Mouse (Mus musculus): ENCODE measurements around the gene Flot2. TPM values are rescaled to one million over a fixed set of nuclear protein-coding genes. Genes with fewer than 3 reads are reported as not detected.
A peak's percentile ranks its signal among the peaks of the same experiment; 100 is the strongest.

Gene Flot2
- total RNA-seq, 1 experiment from 2014 or later: 29.7 TPM

DNA sequence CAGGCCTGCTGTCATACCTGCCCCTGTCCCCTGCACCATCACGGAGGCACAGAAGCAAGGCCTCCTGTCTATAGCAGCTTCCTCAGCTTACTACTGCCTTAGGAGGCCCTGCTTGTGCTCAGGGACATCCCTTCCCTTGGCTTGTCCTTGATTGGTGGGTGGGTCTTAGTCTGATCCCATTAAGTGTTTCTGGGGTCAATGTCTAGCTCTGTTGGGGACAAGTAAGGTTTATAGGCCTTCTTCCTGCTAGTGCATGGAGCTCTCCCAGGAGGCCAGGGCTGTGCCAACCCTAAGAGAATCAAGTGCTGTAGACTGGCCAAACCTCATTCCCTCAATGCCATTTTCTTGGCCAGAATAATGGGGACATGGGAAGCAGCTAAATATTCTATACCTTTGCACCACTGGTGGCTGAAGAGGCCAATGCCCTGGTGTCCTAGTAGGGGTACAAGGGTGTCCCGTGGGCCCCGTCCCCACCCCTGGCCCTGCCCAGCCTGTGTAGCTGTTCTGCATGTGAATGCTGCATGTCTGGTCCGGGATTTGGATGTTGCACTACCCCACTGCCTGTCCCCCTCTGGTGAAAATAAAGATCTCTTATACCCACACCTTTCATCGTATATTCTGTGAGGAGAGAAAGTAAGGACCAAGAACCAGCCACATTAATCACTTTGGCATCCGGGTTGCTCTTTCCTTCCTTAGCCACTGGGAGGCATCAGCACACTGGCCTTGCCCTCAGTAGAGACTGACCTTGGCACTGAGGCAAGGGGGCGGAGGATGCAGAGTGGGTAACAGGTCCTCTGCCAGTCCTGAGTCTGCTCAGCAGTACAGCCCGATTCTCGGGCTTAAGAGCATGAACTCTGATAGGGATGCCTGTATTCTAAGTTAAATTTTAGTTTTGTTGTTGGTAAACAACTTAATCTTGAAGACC lies 22.4 kb downstream of the Flot2 start:
- peak; percentile 99 for ATAC-seq (replicated peaks; ENCODE audit: low read depth, poor library complexity, severe bottlenecking)

DNA sequence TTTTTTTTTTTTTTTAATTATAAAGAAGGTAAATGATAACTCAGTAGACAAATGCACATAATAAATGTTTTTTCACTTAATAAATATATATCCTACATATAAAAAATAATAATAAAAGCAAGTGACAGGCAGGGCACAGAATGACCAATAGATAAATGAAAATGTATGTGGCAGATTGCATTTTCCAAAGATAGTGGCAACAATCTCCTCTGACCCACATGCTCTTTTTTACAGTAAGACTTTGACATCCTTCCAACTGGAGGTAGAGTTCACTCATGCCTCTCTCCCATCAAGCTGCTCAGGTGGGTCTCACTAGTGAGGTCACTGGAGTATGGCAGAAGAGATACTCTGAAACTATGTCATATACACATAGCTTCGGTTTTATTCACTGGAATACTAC lies 24.8 kb downstream of the Flot2 start:
- ATAC-seq (replicated peaks; ENCODE audit: low read depth, poor library complexity, severe bottlenecking): no peak

DNA sequence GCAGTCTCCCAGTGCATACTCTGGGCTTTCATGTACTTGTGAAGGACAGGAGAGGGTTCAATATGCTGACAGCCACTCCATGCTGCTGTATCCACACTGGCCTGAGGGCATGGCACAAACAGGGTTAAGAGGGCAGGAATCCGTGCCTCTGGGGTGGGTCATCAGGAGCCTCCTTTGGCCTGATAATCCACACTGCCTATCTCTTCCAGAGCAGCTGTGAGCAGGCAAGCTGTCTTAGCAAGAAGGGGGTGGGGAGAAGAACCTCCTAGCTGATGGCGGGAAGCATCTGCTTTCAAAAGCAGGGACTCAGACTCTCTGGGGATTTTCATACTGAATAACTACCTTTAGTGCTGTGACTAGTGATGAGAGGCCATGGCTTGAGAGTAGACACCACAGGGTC lies 28.2 kb downstream of the Flot2 start:
- 0 out of 2 replicates have a peak, but pooled peaks have one; percentile 19 for ATAC-seq (replicated peaks; ENCODE audit: low read depth, poor library complexity, severe bottlenecking)

DNA sequence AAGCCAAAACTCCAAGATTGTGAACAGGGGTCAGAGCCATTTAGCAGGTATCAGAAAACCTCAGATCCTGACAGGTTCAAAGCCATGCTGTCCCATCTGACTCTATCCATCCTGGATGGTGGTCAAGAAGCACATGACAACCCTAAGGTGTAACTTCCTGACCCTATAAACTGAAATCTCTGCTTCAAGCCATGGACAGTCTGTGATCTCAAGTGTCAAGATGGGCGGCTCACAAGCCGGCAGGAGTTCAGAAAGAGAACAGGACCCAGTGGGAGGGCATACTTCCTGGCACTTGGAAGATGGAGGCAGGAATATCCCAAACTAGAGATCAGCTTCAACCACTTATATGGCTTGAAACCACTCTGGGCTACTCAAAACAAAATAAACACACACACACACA lies 28.9 kb downstream of the Flot2 start:
- no peak for ATAC-seq (replicated peaks; ENCODE audit: low read depth, poor library complexity, severe bottlenecking)

DNA sequence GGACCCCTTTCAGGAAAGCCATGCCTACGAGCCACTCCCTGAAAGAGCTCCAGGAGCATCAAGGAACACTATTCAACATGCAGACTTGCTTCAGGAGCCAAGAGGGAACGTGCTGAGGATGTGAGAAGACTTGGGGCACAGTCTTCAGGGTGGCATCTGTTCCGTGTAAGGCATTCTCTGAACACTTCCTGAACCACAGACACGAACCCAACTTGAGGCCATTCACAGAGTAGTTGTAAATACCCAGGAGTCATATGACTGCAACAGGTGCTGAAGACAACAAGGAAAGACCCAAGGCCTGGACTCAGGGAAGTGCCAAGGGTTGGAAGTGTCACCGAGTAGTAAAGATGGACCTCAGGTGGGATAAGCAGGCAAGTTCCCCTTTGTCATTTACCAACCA lies 29.8 kb downstream of the Flot2 start:
- ATAC-seq (replicated peaks; ENCODE audit: low read depth, poor library complexity, severe bottlenecking): no peak

DNA sequence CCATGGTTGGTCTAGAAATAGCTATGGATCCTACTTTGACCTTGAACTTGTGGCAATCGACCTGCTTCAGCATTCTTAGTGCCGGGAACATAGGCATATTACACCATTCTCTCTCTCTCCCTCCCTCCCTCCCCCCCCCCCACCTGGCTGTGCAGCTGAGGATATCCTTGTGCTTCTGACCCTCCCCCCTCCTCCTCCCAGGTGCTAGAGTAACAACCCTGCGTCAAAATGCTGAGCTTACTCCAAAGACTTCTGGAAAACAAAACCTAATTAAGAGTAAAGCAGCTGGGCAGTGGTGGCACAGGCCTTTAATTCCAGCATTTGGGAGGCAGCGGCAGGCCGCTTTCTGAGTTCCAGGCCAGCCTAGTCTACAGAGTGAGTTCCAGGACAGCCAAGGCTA lies 31.4 kb downstream of the Flot2 start:
- no peak for ATAC-seq (replicated peaks; ENCODE audit: low read depth, poor library complexity, severe bottlenecking)

DNA sequence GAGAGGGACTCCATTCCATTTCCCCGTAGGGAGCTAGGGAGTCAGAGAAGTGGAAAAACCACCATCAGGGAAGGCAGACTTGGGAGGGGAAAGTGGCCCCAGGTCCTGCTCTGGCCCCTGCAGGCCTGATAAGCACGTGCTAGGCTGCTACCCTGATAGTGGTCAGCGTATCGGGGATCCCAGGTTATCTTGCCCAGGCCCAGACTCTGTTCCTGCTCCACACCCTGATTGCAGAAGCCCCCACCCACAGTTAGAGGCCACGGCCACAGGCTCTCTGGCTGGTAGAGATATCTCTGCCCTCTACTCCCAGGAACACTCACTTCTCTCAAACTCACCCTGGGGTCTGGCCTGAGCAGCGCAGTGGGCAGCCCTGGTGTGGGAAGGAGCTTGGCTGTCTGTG lies 31.9 kb downstream of the Flot2 start:
- ATAC-seq (replicated peaks; ENCODE audit: low read depth, poor library complexity, severe bottlenecking): peak; percentile 57

DNA sequence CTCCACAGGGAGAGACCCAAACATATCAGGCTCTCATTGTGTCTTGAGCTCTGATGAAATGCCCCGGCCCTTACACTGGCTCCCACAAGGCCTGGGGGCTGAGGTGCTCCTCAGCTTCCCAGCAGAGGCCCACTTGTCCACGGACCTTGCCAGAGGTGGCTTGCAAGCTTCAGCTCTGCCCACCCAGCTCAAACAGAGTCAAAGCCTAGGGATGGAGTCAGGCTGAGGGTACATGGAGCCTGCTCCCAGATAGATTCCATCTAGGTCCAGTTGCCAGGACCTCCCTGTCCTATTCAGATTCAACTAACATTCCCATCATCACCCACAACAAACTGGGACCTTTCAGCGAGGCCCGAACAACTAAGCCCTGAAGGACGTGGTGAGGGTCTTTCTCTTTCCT lies 34.2 kb downstream of the Flot2 start:
- ATAC-seq (replicated peaks; ENCODE audit: low read depth, poor library complexity, severe bottlenecking): no peak

DNA sequence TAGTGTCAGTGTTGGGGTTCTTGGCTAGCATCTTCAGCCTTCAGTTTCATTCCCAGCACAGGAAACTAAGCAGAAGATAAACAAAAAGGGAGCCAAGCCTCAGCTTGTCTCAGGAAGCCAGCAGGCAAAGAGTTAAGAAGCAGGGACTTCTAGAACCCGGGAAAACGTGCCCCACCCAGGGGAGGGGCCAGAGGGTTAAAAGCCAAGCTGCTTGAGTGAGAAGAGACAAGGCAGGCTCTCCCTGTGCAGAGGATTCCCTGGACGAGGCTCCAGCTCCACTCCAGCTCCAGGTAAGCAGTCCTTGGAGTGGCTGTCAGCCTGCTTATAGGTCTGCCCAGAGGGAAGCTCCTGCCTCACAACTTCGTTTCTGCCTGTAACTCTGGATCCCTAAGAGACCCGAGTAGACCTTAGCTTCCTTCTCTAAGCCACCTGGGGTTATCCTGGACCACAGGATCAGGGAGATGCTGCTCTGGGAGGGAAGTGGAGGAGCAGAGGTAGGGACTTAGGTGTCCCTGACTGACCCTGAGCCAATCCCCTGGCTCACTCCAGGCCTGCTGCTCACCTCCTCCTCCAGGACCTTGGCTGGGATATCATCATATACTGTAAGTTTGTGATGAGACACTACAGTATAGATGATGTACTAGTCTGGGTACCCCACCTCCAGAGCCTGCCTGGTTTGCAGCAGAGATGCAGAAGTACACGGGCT lies 34.8 kb downstream of the Flot2 start:
- peak; percentile 21; the same call in 1 of the 2 replicates for ATAC-seq (replicated peaks; ENCODE audit: low read depth, poor library complexity, severe bottlenecking)

DNA sequence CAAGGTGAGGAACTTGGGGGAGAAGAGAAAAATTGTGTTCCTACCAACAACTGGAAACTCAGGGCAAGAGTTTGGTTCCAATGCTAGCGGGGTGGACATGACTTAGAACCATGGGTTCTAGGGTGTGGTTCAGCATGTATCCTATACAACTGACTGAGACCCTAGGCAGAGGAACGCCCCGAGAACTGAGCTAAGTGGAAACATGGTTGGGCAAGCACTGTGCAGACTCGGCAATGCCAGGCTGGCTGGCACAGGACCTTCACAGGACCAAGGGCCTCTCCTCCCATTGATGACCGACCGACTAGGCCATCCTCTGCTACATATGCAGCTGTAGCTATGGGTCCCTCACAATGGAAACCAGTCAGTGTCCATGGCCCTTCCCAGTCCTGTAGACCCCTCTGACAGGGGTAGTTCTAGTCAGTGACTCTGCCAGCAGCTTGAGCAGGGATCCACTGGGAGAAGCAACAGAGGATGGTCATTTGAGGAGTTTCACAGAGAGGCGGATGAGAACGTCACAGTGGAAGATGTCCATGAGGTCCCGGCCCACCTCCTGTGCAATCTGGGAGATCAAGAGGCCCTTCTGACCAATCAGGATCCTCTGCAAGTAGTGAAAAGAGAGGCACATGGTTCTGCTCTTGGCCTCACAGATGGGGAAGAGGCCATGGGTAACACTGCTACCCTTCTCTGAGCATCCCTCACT lies 36.0 kb downstream of the Flot2 start:
- ATAC-seq (replicated peaks; ENCODE audit: low read depth, poor library complexity, severe bottlenecking): no peak

DNA sequence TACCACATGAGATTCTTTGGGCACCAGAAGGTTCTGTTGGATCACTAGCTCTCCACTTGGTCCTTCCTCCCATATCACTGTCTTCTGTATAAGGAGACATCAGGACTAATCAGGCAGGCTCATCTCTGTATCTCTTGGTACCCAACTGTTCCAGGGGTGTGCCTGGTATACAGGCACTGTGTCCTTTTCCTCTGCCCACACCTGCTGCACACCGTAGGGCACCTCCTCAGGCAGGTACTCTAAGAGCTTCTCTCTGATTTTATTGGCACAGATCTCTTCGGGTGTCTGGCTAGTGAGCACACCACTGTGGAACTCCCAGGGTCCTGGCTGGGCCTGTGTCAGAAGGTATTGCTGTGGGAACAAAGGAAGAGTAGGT lies 36.5 kb downstream of the Flot2 start:
- ATAC-seq (replicated peaks; ENCODE audit: low read depth, poor library complexity, severe bottlenecking): no peak

DNA sequence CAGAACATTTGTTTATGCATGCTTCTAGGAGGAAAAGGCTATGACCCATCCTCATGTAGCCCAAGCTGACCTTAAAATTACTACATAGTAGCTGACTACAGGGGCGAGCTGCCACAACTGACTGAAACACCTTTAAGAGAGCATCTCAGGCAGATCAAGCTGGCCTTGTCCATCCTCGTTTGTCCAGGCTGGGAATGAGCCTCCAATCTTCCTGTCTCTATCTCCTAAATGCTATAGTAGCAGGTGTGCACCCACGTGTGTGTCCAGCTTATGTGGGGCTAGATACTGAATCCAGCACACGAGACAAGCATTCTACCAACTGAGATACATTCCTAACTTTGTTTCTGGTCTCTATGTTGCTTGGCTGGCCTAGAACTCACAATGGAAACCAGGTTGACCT lies 36.9 kb downstream of the Flot2 start:
- ATAC-seq (replicated peaks; ENCODE audit: low read depth, poor library complexity, severe bottlenecking): no peak

DNA sequence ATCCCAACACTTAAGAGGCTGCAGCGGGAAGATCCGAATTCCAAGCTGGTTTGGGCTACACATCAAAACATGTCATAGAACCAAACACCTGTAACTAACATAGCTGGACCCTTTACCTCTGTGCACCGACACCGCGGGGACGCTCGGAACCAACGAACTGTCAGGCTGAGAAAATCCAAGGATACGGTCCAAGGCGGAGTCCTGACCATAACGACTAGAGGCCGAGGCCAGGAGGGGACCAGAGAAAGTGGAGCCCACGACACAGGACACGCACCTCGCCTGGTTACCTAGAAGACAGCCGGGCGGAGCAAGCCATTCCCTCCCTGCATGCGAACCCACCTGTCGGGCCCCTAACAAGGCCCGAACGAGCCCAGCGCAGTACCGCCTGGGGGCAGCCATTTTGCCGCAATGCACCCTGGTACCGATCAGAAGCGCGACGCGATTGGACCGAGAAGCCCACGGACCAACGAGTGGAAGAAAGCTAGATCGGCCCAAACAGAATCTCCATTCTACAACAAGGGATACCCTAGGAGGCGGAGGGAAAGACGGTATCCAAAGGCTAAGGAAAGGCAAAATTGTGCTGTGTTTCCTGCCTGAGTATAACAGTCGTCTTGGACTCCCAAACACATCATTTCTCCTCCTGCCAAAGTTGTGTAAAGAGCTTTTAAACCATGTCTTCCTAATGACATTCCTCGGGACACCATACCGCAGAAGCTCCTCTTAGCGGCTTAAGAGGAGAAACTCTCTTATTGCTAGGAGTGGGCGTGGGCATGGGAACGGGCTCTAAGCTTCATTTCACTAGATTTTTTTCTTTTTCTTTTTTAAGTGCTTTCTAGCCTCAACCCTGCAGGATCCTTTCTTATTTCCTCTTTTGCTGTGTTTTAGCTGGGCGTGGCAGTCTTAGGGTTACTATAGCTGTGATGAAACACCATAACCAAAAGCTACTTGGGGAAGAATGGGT lies 42.5 kb downstream of the Flot2 start, which contains the start of gene Eral1:
TSS of gene Eral1 (minus strand) at position 423 of the 961 bp plus-strand sequence.
- peak; percentile 98 for ATAC-seq (replicated peaks; ENCODE audit: low read depth, poor library complexity, severe bottlenecking)

DNA sequence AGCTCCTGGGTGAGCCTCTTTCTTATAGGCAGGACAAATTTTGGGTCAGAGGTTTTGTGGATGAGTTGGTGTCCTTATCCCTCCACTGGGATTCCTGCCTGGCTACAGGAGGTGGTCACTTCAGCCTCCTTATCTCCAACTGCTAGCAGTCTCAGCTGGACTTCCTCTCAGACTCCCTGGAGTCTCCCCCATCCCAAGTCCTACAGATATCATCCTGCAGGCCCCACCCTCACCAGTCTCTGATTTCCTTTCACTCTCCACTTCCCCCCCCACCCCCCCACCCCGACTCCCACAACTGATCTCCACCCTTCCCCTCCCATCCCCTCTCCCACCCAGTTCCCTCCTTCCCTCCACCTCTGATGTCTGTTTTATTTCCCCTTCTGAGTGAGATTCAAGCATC lies 45.9 kb downstream of the Flot2 start:
- no peak for ATAC-seq (replicated peaks; ENCODE audit: low read depth, poor library complexity, severe bottlenecking)

DNA sequence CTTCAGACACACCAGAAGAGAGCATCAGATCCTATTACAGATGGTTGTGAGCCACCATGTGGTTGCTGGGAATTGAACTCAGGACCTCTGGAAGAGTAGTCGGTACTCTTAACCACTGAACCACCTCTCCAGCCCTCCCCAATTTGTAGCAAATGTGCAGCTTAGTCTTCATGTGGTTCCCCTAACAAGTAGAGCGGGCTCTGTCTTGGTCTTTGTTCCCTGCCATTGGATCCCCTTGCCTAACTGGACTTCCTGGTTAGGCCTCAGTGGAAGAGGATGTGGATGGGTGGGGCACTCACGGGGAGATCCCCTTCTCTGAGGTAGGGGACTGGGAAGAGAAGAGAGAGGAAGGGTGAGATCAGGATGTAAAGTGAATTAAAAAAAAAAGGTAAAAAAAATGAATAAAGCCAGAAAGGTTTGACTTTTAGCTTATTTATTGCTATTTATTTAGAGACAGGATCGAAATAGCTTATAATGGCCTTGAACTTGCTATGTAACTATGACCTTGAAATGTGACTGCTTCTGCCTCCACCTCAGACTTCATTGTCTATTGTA lies 49.3 kb downstream of the Flot2 start:
- no peak for ATAC-seq (replicated peaks; ENCODE audit: low read depth, poor library complexity, severe bottlenecking)

DNA sequence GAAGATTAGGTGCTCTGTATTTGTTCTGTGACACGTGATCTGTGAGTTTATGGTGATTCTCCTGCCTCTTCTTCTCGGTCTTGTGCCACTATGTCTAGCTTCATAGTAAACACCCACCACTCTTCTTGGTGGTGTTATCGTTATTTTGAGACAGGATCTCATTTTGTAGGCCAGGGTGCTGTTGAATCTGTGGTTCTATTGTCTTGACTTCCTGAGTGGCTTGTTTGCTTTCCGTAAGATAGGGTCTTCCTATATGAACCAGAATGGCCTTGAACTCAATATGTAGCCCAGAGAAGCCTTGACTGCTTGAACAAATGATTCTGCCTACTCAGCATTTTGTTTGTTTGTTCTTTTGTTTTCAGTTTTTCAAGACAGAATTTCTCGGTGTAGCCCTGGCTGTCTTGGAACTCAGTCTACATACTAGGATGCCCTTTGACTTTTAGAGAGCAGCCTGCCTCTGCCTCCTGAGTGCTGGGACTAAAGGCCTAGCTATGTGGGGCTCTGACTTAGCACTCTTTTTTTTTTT lies 50.1 kb downstream of the Flot2 start:
- no peak for ATAC-seq (replicated peaks; ENCODE audit: low read depth, poor library complexity, severe bottlenecking)

DNA sequence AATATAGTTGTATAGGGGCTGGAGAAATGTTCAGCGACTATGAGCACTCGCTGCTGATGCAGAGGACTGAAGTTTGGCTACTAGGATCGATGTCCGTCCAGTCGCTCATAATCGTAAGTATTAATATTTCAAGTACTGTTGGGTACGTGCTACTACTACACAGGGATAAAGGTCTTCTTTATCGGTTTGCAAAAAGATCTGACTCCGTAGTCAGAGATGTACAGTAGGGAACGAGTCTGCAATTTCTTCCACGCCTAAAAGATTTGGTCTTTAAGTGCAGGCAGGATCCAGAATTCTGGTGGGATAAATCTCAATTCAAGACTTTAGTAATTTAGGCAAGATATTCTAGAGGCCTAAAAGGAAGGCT lies 56.4 kb downstream of the Flot2 start:
- no peak for ATAC-seq (replicated peaks; ENCODE audit: low read depth, poor library complexity, severe bottlenecking)

DNA sequence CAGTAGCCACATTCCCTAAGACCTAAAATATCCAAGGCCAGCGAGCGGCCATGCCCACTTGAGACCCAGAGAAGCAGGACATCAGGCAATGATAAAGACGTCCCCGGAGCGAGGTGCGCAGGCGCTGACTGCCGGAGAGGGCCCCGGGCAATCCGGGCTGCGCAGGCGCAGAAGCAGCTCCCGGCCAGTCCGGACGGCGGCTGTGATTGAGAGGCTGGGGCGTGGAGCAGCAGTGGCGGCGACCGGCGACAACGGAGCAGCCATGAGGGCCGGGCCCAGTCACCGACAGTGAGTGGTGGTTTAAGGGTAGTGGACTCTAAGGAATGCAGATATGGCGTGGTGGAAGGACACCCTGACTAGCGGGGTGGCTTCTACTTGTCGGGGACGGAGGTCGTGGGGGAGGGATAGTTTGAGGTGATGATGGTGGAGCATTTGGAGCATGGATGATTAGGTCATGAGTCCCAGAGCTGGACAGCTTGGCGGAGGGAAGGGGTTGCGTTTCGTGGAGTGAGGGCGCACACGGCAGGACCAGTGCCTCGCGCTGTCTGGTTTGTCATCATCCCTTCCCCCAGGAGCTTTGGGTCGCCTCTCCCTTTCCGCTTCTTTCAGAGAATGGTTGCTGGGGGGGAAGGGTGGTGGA lies 56.9 kb downstream of the Flot2 start, which contains the start of gene Fam222b:
TSS of gene Fam222b (plus strand) at position 157 of the 640 bp plus-strand sequence.
- ATAC-seq (replicated peaks; ENCODE audit: low read depth, poor library complexity, severe bottlenecking): peak; percentile 96

DNA sequence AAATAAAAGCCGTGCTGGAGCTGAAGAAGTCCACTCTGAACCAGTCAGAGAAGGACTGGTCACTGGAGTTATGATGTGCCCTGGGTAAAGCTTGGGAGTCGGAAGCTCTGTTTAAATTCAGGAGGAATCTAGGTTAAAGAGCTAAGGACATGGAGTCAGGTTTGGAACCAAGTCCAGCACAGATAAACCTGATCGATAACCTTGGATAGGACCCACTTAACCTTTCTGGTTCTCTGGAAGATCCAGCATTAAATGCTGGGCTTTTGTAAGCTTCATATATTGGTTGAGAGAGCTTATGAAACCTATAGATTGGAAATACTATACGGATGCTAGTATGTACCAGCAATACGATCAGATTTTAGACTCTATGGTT lies 57.4 kb downstream of the Flot2 start:
- ATAC-seq (replicated peaks; ENCODE audit: low read depth, poor library complexity, severe bottlenecking): no peak

All from common myeloid progenitor, adult 5-6 weeks (primary cell).